Mouse (Mus musculus): ENCODE results near the gene Gm609. TPM values are rescaled to one million over a fixed set of nuclear protein-coding genes. Genes with fewer than 3 reads are reported as not detected.

The Gm609 gene
- total RNA-seq, 4 experiments from 2014 or later = 0.21 to 0.28 (median 0.24) TPM; not detected in 1

DNA sequence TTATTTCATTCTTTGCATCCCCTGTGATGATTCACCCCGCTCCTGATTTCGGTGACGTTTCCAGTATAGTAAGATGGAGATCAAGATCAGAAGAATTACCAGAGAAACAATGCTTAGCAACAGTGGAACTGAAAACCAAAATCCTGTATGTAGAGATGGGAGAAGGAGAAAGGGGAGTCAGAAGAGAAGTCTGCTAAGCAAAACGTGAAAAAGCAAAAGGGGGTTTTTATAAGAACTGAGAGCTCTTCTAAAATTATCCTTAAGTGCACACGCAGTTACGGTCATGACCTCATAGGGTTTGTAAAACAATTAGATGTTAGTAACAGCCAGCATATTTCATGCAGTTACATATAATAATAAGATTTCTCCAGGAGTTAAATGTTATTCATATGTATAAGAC lies 100.5 kb downstream of the Gm609 start:
- no peak for DNase-seq

DNA sequence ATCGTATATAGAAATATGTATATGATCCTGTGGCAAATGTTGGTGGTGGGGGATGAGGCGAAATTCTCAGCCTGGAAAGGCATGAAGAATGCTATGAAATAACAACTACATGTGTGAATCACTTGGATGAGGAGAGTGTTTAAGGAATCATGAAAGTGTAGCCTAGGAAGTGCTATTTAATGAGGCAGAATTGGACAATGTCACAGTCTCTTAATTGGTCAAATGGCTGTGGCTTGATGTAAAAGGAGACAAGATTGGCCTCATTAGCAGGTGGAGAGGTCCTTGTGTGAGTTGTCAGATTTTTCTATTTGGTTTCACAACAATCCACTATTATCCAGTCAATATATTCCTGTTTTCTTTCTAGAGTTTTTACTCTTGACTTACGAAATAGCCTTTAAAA lies 101.1 kb downstream of the Gm609 start:
- DNase-seq = no peak

DNA sequence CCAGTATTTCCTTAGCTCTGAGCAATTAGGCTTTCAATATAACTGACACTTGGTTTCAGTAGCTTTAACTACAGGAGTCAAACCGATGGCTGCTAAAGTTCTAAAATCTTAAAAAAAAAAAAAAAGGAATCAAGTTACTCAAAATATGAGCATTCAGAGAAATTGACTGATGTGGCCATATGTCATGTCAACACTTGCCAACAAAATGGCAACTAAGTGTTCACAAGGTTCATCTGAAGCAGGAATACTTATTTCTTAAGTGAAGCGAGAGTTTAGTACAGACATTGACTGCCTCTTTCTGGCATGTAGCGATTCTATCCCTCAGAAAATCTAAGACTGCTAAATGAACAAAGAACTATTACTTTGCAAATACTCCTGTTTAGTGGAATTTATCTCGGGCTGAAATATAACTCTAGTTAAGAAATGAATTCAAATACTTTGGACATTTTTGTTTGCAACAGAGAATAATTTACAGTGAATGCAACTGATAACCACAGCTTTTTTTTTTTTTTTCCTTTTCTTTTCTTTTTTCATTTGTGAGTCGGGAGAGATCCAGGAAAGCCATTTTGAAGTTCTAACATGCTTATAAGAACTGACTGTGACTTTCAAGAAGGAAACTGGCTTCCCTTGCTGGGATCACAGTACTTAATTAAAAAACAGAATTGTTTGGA lies 102.3 kb downstream of the Gm609 start:
- no peak for DNase-seq

DNA sequence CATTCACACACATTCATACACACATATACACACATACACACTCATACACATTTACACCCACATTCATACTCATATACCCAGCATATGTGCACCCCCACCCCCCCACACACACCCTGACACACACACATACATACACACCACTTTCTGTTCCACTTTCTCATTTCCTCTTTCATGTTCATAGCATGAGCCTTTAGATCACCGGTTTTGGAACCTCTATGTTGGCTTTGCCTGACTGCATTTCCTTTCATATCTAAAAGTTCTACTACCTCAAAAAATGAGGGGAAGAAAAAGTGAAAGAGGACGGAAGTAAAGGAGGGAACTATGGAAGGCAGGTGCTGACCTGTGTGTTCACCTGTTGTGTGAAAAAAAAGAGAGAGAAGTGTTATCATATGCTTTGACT lies 102.9 kb downstream of the Gm609 start:
- DNase-seq = no peak

DNA sequence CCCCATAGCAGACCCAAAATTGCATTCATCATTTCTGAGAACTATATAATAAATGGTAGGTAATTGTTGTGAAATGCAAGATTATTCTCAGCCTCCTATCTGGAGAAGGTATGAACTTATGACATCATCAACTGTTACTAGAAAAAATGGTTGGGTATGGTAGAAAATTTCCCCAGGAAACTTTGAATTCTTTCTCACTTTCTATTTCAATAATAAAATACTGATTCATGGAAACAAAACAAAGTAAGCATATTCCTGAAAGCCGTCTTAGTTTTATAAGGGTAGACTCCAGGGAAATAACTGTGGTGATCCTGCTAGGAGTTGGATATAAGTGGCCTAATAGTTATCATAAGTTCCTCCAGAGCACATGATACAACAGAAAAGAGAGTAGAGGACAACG lies 103.7 kb downstream of the Gm609 start:
- DNase-seq = no peak

DNA sequence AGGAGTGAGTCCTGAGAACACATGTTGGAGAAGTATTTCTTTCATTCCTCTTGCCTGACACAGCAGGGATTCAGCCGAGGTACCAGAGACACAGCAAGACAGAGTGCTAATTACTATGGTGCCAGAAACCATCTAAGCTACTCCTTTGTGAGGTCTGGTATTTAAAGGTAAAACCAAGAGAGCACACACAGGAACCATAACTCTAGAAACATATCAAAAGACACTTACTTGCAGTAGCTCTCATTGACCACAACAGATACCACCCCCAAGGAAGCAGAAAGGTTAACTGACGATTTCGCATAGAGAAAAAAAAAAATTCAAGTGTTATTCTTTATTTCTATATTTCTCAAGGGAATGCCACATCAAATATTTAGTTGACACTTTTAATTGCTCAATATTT lies 111.0 kb downstream of the Gm609 start:
- DNase-seq = no peak

DNA sequence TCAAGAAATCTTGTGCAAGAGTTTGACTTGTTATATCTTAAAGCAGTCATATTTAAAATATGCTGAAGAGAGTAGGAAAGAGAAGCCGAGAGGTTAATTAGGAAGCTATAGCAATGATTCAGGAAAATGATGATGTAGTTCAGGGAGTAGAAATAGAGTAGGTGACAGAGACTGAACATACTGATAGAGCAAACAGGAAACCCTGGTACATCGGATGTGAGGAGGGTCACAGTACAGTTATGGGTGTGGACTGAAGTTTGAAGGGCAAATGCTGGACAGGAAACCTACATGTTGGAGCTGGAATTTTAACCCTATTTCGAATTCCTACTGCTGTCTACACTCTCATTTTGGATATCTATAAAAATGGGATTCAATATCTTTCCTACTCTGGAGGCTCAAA lies 113.8 kb downstream of the Gm609 start:
- no peak for DNase-seq

DNA sequence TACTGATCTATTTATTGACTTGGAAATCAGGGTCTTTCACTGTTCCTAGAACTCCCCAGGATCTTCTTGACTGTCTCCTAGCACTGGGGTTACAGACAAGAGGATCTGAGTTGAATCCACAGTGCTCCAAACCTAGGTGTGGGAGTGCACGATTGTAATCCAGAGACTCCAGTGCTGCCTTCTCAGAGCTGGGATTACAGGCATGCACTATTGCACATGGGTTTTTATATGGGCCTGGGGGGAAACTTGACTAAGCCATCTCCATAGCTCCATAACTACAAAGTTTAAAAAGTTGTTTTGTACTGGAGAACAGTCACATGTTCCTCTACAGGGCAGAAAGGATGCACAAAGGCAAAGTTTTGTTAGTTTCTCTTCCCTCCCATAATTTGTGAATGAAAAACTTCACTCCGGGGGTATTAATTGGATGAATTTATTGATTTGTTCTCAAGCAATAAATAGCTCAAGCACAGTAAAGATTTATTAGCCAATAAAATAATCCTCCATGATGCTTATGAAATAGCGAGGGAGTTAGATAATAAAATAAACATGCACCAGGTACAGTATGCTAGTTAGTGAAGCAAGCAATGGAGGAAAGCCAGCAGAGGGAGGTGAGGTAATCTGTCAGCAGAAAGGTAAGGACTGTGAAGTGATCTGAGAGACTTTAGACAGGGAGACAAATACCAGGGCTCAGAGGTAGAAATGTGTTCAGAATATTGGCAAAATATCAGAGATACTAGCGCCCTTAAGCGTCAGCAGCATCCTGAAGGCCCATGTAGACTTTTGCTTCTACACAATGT lies 114.4 kb downstream of the Gm609 start:
- no peak for DNase-seq

DNA sequence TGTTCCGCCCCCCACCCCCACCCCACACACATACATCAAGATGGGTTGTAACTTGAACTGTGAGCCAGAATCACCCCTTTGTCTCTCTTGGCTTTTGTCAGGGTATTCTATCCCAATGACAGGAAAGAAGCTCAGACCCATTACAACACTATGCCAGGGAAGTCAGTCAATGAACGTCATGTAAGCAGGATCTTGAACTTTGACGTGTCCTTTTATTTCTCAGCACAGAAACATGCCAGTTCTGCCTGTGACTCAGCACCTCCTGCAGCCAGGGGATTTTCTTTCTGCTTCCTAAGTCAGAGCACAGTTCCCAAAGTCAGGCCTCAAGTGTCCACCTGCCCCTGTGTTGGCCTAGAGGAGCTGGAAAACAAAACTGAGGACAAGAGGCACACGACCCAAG lies 115.4 kb downstream of the Gm609 start:
- DNase-seq = no peak

DNA sequence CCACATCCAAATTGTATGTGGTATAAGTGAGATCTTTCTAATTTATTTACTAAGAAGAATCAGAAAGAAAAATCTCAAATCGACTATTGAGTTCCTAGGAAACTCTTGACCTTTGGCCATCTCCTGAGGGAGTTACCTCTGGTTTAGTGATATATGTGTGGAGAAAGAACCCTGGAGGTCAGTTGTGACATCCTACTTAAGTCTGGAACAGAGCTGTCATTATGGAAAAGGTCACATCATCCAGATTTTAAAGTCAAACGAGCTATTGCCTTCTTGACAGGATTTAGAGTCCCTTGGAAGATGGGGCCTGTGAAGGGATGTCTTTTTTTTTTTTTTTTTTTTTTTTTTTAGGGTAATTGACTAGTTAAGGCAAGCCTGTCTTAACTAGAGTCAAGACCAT lies 116.0 kb downstream of the Gm609 start:
- DNase-seq = no peak

DNA sequence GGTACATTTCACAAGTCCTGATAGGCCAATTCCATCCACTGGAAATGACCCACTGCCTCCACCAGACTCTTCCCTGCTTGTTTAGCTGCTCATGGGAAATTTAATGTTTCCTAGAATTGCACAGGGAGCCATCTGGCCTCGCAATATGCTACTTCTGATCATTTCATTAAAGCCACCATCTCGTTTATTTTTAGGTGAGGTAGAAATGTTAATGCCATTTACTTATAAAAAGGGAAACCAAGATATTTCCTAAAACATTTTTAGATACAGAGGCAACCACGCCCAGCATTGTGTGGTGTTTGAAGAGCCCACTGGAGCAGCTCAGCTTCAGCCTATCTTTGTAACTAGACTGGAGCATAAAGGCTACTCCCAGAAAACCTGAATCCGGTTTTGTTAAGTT lies 116.5 kb downstream of the Gm609 start:
- no peak for DNase-seq

DNA sequence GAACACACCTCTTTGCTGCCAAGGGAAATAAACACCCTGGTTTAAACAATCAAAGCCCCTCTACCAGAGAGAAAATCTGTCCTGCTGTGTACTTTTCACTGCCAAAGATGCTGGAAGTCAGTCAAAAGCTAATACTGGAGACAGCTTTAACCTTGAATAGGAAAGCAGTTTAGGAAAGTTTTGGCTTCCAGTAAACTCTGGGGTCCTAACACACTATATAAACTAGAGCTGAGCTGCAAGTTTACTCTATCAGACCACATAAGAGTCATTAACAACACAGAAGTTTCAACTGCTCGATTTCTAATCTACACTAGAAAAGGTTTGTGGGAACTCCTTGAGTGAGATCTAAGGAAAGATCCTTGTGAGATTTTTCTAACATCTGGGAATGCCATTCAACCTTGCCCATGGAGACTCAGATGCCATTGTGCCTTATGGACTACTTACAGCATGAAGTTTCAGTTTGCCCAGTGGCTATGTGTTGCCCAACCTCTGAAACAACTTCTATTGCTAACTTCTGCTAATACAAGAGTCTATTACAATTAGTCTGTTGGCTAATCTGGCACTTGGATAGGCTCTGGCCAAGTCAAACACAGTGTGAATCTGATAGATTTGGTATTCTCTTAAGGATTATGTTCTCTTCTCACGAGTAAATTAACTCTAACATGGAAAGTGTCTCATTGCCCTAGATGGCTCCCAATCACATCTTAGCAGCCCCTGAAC lies 117.1 kb downstream of the Gm609 start:
- no peak for DNase-seq

DNA sequence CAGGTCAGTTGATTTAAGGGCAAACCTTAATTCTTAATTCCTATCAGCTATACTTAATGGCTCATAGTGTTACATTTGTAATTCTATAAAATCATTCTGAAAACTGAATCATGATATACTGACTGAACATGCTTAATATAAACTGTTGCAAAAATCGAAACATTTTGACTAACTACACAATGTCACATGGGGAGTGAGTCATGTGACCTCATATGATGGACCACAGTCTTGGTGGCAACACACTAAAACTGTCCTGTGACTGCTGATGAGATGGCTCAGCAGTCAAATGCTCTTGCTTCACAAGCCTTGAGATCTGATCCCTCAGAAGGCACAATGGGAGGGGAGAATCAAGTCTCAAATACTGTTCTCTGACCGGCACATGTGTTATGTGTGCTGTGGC lies 118.7 kb downstream of the Gm609 start:
- DNase-seq = no peak

DNA sequence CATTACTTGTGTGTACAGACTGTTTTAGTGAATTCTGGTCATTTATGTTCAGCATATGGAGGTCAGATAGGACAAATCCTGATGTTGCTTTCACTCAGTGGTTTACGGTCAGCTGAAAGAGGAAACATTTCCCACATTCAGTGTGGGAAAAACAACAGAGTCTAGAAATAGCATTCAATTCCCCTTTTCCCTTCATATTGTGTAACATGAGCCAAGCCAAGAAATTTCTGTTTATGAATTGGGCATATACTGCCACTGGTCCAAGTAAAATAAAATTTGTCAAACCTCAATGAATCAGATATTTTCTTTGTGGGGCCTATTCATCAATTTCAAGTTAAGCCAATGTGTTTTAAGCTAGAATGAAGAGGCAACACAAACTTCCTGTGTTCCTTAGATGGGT lies 121.7 kb downstream of the Gm609 start:
- no peak for DNase-seq

DNA sequence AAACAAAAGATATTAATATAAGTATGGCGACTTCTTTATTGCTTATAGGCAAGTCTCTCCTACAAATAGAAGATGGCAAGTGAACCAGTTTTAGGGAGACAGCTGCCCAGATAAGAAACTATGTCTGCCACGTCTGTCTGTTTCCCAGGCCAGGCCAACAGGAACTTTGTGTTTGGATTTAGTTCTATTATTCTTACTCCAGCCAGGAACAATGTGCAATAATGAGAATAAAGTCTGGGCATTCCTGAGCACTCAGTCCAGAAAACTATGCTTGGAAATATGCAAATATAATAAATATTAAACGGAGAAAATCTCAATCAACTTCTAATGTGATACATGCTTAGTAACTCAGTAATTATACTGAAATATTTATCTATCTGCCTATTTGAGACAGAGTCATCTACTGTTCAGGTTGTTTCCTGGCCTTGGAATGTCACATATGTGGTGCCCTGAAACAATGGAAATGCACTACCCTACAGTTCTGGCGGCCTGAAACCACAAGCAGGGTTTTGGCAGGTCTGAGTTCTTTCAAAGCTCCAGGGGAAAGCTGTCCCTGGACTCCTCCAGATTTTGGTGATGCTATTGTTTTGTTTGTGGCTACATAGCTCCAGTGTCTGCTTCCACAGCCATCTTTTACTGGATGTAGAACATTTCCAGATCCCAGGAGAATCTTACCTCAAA lies 123.3 kb downstream of the Gm609 start:
- no peak for DNase-seq

DNA sequence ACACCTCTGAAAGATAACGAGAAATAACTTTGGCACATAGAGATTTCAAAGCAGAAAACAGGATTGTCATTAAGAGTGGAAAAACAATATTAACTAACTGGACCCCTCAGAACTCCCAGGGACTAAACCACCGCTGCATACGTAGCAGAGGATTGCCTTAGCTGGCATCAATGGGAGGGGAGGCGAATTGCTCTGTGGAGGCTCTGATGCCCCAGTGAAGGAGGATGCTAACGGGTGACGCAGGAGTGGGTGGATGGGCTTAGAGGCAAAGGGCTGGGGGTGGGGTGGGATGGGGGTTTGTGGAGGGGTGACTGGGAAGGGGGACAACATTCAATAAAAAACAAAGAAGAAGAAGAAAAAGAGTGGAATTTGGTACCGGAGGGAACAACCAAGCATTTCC lies 126.7 kb downstream of the Gm609 start:
- no peak for DNase-seq

DNA sequence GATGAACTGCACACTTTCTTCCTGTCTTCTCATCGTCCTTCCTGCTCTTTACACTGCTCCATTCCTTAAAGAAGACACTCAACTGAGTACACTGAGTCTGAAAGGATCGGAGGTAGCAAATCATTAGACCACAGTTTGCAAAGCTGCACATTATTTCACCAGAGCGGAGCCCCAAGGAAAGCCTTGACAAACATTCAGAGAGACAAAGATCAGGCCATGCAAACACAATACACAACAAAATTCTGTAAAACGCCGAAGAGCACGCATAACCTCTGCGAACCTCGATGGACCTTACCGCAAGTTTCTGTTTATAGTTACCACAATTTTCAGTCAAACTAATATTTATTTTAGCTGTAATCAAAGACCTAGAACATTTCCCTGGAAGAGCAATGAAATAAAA lies 127.4 kb downstream of the Gm609 start:
- no peak for DNase-seq

DNA sequence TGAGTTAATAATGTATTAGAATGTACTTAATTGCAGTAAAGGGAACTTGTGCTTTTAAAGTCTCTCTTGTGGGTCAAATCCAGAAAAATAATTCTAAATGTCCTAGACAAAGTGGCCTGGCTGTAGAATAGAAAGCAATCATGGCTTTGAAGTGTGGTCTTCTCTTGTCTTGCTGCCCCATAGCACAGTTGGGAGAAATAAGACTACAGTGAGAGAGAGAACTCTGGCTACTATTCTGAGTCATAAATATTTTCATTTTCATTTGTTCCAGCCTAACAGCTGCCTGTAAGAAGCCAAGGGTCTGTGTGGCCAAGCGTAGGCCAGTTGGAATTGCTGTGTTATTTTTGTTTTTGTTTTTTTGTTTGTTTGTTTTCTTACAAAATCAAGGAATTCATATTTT lies 128.1 kb downstream of the Gm609 start:
- no peak for DNase-seq

DNA sequence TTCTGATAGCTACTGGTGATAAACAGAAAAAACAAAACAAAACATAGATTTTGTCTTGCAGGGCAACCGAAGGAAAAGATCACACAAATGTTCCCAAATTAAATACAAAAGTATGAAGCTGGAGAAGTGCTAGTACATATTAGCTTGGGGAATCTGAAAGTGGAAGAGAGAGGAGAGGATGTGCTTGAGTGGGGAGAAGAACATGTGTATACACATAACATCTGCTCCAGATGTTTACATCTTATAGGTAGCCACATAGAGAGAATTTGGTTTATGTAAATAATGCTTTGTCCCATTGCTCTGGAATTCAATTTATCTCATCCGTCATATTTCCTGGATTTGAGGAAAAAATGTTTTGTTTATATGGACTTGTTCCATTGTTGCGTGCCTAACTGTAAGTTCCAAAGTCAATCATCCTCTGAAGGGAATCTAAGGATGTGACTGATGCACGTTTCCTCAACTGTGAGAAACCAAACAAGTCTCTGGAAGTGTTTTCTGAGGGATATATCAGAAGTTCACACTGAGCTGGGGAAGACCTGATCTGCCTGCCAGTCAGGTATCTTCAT lies 129.2 kb downstream of the Gm609 start:
- no peak for DNase-seq

All from adrenal gland, adult 8-10 months (tissue).